Mouse (Mus musculus) C2C12 (cell line): ENCODE results near the gene Stk33.

Experiments used
- CEBPB ChIP-seq: IDR thresholded peaks from one replicate; pipeline ENCODE4 v1.6.1; 2011; ENCODE audit warnings: low read depth, mild to moderate bottlenecking, control low read depth, moderate library complexity
- CTCF ChIP-seq: IDR thresholded peaks from one replicate; pipeline ENCODE4 v1.5.1; 2011; ENCODE audit not compliant: control insufficient read depth, insufficient read depth, insufficient read length
- FOSL1 ChIP-seq: IDR thresholded peaks from one replicate; pipeline ENCODE4 v1.8.0; 2011; ENCODE audit warnings: mild to moderate bottlenecking, low read length; ENCODE audit not compliant: poor library complexity, insufficient read depth, severe bottlenecking
- MYOD1 ChIP-seq: IDR thresholded peaks from one replicate; pipeline ENCODE4 v1.6.1; 2011; ENCODE audit warnings: low read depth; ENCODE audit not compliant: control insufficient read depth, insufficient read length
- MYOG ChIP-seq: IDR thresholded peaks from one replicate; pipeline ENCODE4 v1.6.1; 2011; ENCODE audit not compliant: control insufficient read depth, insufficient read length; ENCODE audit errors: extremely low read depth
- USF1 ChIP-seq: IDR thresholded peaks from one replicate; pipeline ENCODE4 v1.6.1; 2011; ENCODE audit warnings: low read depth, mild to moderate bottlenecking, control low read depth, moderate library complexity

GRCm38 (mm10) chr7:109331722-109332121, 107.2 kb downstream of the Stk33 start:
- TF ChIP-seq CTCF: no peak
- TF ChIP-seq MYOG: no peak
- no peak for TF ChIP-seq USF1
- no peak for TF ChIP-seq FOSL1
- no peak for TF ChIP-seq CEBPB
- no peak for TF ChIP-seq MYOD1
